Mouse (Mus musculus) pancreas, adult 10 weeks (tissue): ENCODE measurements around the gene Cab39. TPM values are rescaled to one million over a fixed set of nuclear protein-coding genes. Genes with fewer than 3 reads are reported as not detected.

Source experiments
- polyA plus RNA-seq: library from polyadenylated mRNA; stranded (reverse); fragments of 350-450 nt; fragmentation: Illumina TruSeq; extraction: RNeasy Lipid Tissue Mini Kit (QIAGEN cat#74804); gene quantifications from one replicate; pipeline ENCODE4 v1.2.3, GENCODE M21; 2015; ENCODE audit warnings: low read depth, low replicate concordance; ENCODE audit not compliant: insufficient read depth

Gene Cab39
- polyA plus RNA-seq = 14.9 TPM

DNA sequence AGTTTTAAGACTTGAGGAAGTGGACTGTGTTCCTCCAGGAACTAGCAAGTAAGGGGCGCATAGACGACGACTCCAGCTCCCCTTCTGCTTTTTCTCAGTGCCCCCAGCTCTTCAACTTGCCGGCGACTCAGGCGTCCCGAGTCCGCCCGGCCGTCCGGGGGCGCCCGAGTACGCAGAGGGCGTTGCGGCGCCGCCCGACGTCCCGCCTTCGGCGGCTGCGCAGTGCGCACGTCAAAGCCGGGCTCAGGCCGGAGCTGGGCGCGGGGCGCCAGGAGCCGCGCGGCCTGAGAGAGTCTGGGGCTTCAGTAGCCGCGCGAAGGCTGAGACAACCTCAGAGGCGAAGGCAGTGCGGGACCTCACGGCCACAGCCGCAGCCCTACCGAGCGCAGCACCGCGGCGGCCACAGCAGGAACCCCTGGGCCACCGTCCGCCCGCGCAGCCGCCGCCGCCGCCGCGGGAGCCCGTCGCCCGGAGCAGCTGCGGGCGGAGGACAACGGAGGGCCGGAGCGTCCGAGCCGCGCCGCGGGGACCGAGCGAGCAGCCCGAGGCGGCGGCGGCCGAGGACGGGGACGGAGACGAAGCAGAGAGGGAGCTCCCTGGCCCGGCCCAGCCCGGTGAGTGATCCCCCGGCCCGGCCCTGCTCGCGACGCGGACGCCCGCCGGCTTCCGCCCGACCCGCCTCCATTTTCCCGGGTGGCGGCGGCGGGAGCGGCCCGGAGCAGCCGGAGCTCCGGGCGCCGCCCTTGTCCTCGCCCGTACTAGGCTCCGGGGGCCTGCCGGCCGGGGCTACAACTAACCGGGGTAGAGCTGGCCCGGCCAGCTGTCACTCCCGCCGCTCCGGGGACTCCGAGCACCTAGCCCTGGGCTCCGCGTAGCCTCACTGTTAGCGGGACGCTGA, at the start of gene Cab39:
Cab39 (plus strand) TSS at position 234 of the 898 bp plus-strand sequence.

DNA sequence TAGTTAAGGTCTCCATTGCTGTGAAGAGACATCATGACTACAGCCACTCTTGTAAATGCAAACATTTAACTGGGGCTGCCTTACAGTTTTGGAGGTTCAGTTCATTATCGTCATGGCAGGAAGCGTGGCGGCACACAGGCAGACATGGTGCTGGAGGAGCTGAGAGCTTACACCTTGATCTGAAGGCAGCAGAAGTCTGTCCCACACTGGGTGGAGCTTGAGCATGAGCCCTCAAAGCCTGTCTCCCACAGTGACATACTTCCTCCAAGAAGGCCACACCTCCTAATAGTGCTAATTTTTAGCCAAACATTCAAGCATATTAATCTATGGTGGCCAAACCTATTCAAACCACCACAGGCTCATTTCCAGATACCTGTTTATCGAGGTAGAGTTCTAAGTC, 14.8 kb upstream of the Cab39 start, which contains the start of gene A630001G21Rik:
A630001G21Rik (minus strand) TSS at position 208 of the 400 bp plus-strand sequence.

DNA sequence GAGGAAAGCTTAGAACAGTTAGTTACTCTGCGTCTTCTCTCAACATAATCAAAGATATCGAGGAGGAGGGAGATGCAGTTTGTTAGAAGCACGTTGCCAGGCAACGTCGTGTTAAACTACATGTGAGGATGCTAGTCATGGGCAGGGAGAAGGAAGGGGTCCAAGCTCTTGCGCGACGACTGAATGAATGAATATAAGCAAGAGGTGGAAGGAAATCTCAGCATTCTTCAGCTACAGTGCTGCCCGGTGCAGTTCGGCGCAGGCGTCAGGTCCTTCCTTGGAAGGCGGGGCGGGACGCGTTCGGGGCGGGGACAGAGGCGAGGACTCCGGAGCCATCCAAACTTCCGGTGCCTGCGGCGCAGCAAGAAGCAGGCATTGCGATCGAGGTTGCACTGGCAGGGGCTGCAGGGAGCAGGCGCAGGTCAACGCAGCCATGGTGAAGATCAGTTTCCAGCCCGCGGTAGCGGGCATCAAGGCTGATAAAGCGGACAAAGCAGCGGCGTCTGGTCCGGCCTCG, 101.0 kb downstream of the Cab39 start, which contains the start of gene Itm2c:
Itm2c (plus strand) TSS at position 51 of the 517 bp plus-strand sequence.

Other genes starting within 250 kb of the Cab39 start
- not detected for gene G530012D18Rik, start 217.8 kb upstream of the Cab39 start, polyA plus RNA-seq
- 3.6 TPM for gene Sp110, start 194.6 kb upstream of the Cab39 start, polyA plus RNA-seq
- gene Sp140, start 193.1 kb upstream of the Cab39 start, polyA plus RNA-seq = 4.6 TPM
- gene Sp100, start 143.5 kb upstream of the Cab39 start, polyA plus RNA-seq = 17.6 TPM
- 1.4 TPM for gene A630001G21Rik, start 14.8 kb upstream of the Cab39 start, polyA plus RNA-seq
- 28.4 TPM for gene Itm2c, start 100.8 kb downstream of the Cab39 start, polyA plus RNA-seq
- not detected for gene 4933407L21Rik, start 135.0 kb downstream of the Cab39 start, polyA plus RNA-seq
- not detected for gene Gpr55, start 167.6 kb downstream of the Cab39 start, polyA plus RNA-seq
- gene Spata3, start 223.4 kb downstream of the Cab39 start, polyA plus RNA-seq = not detected